Mouse (Mus musculus) spleen, postnatal 4 days (tissue): ENCODE results near the gene Trpc6.
A peak's percentile ranks its signal among the peaks of the same experiment; 100 is the strongest.

Experiments used
- DNase-seq, 2 experiments: peaks; one replicate each; pipeline ENCODE4 v3.0.0; 2022; ENCODE audit warnings: low spot score in 2 of 2

Trpc6 gene

GRCm38 (mm10) chr9:8544041-8544794 lies at the start of gene Trpc6:
Gene Trpc6, plus strand, starts transcription at chr9:8544142.
- DNase-seq: peak in 1 of 2 experiments; percentile 60

- no peak for DNase-seq
Observed at GRCm38 (mm10) chr9:8520911-8521310, 23.0 kb upstream of the Trpc6 start.

GRCm38 (mm10) chr9:8533670-8534069 lies 10.3 kb upstream of the Trpc6 start:
- no peak for DNase-seq

GRCm38 (mm10) chr9:8545236-8545635 lies 1.3 kb downstream of the Trpc6 start:
- DNase-seq: no peak

- DNase-seq: no peak
Observed at GRCm38 (mm10) chr9:8558574-8558973, 14.6 kb downstream of the Trpc6 start.

- no peak for DNase-seq
Observed at GRCm38 (mm10) chr9:8592618-8593017, 48.7 kb downstream of the Trpc6 start.

GRCm38 (mm10) chr9:8597089-8597488 lies 53.1 kb downstream of the Trpc6 start:
- no peak for DNase-seq

GRCm38 (mm10) chr9:8606816-8607491 lies 63.0 kb downstream of the Trpc6 start:
- DNase-seq: no peak

GRCm38 (mm10) chr9:8634344-8634743 lies 90.4 kb downstream of the Trpc6 start:
- no peak for DNase-seq

- DNase-seq: no peak
Observed at GRCm38 (mm10) chr9:8643453-8643852, 99.5 kb downstream of the Trpc6 start.

GRCm38 (mm10) chr9:8655347-8655746 lies 111.4 kb downstream of the Trpc6 start:
- no peak for DNase-seq

GRCm38 (mm10) chr9:8672944-8673343 lies 129.0 kb downstream of the Trpc6 start:
- no peak for DNase-seq

- no peak for DNase-seq
Observed at GRCm38 (mm10) chr9:8676607-8677006, 132.7 kb downstream of the Trpc6 start.

- DNase-seq: no peak
Observed at GRCm38 (mm10) chr9:8693177-8693576, 149.2 kb downstream of the Trpc6 start.

GRCm38 (mm10) chr9:8700669-8701068 lies 156.7 kb downstream of the Trpc6 start:
- DNase-seq: peak; percentile 21 to 64

GRCm38 (mm10) chr9:8703516-8703915 lies 159.6 kb downstream of the Trpc6 start:
- no peak for DNase-seq

GRCm38 (mm10) chr9:8703956-8704355 lies 160.0 kb downstream of the Trpc6 start:
- no peak for DNase-seq

GRCm38 (mm10) chr9:8710052-8710739 lies 166.3 kb downstream of the Trpc6 start:
- no peak for DNase-seq

- DNase-seq: no peak
Observed at GRCm38 (mm10) chr9:8719017-8719416, 175.1 kb downstream of the Trpc6 start.

GRCm38 (mm10) chr9:8729056-8729455 lies 185.1 kb downstream of the Trpc6 start:
- DNase-seq: no peak
